Mouse (Mus musculus) spleen, embryonic (tissue): ENCODE measurements around the gene Osgep.
"Not testable (repeated sequence)": the region's sequence is repeated elsewhere in the genome, so short reads cannot be mapped to it uniquely, and the experiment has no call there.

Experiments used
- CTCF ChIA-PET: fragments of 350-600 bp; sonication (Branson Sonifier 250); formaldehyde crosslinking; loops from one replicate; lab custom pipeline; 2022; lab: Charles Lee

Osgep gene

DNA sequence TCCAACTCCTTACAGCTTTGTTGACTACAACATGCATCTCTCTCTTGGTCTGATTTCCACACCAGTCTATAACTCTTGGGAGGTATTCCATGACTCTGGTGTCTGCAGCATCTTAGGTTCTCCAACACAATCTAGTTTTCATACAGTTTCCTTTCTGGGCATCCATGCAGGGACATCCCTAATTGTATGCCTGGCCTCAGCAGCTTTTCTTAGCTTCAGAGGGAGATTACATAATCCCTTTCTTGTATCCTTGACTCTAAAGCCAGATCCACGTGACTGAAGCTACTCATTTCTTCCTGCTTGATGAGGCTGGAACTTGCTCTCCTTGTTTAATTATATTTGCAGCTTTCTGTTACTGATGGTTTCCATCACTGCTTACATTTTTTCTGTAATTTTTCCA lies 12.0 kb upstream of the Osgep start:
- CTCF ChIA-PET: no interaction called here

DNA sequence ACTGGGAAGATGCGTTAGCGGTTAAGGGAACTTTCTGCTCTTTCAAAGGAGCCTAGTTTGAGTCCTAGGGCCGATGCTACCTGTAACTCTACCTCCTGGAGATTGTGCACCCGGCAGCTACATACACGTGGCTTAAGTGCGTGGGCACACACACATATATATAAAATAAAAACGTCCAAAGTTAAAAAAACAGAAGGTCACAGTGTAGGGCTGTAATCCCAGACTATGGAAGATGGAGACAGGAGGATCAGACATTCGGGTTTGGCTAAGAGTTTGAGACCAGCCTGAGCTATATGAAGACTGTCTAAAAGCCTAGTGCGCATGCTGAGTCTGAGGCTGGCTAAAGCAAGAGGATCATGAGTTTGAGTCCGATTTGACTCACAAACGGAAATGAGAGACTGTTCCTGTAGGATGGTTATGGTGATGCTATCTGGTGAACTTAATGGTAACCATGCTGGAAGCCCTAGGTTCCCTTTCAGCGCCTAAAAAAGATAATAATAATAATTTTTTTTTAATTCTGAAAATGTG lies 6.9 kb upstream of the Osgep start:
- CTCF ChIA-PET: no interaction called here

DNA sequence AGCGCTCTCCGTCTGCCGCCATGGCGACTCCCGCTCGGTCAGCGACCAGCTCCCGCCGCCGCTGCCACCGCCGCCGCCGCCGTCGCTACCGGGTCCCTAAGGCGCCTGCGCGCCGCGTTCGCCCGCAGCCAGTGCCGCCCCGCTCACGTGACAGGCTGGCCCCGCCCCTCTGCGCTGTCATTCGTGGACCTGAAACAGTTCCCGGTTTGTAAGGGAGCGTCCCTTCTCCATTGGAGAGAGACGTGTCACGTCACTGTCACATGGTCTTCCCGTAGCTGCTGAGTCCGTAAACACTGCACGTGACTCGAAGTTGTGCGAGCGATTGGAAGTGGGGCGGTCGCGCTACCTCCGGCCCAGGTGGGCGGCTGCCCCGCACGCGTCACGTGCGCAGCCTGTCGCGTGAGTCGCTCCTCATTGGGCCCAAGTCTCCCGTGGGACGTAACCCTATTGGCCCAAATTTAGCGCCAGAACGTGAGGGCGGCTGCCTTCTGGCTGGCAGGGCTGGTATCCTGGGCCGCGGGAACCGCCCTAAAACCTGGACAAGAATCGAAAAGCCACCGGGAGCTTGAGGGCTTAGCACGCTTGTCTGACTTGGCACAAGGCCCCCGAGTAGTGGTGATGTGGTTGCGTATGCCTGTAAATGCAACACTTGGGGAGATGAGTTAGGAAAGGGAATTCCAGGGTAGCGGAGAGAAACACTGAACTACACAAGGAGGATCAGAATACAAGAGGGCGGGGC lies 6.2 kb upstream of the Osgep start, which contains the start of the genes Pip4p1 and Pnp:
TSS of gene Pip4p1 (minus strand) at position 103 of the 739 bp plus-strand sequence.
TSS of gene Pnp (plus strand) at position 329 of the 739 bp plus-strand sequence.
- CTCF ChIA-PET: no interaction called here

DNA sequence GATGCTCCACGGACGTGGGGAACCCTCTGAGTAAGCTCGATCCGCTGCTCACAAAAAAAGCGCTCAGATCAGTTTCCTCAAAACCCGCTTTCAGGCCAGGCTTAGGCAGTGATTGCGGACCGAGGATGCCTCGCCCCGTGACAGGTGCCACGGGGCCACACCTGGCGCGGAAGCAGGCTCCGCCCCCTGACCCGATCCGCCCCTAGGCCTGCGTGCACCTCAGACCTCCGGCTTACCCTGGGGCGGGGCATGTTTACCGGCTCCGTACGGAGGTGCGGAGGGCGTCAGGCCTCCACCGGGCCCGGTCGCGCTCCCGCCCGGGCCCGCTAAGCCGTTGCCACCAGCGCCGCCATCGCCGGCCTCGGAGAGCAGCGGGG lies 5.7 kb upstream of the Osgep start:
- CTCF ChIA-PET: no interaction called here

DNA sequence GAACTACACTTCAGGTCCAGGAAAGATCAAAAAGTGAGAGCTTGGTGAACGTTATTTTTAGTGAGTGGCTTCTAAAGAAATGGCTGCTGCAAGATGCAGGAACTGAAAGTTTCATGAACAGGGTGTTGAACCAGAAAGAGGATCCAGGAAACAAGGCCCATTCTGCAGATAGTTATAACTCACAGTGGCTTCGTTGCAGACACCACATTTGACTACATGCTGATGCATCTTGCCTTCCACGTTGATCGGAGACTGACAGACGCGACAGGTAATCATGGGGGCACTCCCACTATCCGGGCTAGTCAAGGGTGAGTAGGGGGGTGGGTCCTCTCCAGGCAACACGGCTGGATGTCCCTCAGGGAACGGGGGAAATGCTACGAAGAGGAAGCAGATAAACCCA lies 5.3 kb upstream of the Osgep start:
- CTCF ChIA-PET: no interaction called here

DNA sequence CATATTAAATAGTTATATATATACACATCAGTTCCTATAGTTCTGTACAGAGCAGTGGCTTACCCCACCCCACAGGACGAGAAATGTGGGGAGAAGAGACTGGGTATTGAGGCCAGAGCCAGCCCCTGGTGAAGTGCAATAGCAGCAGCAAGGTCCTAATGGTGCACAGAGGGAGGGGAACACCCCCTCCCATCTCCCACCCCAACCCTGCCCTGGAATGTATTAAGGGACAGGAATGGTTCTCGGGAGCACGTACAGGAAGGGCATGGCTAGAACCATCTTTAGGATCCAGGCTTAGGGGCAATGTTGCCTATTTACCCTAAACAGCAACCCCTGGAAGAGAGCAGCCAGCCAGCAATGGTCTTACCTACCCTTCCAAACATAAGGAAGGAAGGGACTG lies 2.7 kb upstream of the Osgep start:
- CTCF ChIA-PET: no interaction called here

DNA sequence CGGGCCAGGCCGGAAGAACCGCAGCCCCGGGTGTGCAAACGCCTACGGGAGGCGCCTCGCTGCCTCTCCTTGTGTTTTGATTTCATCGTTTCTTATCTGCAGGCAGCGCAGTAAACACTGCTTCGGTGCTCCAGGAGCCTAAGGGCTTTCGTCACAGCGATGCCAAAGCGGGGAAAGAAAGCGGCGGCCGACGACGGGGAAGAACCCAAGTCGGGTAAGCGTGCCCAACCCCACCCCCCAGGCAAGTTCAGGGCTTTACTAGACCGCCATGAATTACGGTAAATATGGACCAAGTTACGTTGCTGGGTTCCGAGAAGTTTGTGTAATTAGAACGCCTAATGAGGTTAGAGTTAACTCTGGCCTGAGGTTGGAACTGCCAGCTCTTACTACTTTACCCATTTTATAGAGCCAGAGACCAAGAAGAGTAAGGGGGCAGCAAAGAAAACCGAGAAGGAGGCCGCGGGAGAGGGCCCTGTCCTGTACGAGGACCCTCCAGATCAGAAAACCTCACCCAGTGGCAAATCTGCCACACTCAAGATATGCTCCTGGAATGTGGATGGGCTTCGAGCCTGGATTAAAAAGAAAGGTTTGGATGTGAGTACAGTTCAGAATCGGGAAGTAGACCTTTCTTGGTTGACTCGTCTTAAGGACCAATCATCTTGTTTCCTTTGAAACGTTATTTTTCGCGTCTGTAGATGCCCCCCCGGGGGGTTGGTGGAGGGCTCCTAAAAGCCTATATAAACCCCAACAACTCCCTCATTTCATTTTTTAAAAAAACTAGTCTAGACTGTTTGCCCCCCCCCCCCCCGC lies 623 bp upstream of the Osgep start:
- CTCF ChIA-PET: interaction anchor here (0.5 kb wide), 1 partner anchor 48 kb away, joined by 3 read pairs; no protein-coding TSS in a partner anchor

DNA sequence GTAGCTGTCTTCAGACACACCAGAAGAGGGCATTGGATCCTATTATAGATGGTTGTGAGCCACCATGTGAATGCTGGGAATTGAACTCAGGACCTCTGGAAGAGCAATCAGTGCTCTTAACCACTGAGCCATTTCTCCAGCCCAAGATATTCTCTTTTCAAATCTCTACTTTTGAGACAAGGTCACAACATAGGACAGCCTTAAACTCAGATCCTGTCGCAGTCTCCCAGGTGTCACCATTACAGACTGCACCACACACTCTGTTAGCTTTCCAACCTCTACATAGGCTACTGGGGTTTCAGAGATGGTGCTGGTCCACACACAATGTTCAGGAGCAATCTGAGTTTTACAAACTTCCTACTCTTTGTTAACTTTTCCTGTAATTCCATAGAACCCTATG lies 1.3 kb downstream of the Osgep start:
- CTCF ChIA-PET: not testable (repeated sequence)

DNA sequence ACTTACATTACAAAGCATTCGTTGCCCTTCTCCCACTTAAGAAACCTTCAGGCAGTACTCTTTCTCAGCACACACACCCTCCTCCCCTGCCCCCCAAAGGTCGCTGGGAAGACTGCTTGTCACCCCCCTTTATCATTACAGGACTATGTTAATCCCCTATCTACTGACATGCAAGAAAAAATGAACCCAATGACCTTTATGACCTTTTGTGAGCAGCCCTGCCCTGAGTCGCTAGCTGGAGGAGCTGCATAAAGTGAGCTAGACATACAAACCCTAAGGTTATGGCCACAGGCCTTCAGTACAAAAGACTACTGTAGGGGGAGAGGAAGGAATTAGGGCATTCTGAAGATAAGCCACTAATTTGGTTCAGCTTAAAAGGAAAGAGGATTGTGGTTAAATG lies 13.3 kb downstream of the Osgep start:
- CTCF ChIA-PET: no interaction called here

DNA sequence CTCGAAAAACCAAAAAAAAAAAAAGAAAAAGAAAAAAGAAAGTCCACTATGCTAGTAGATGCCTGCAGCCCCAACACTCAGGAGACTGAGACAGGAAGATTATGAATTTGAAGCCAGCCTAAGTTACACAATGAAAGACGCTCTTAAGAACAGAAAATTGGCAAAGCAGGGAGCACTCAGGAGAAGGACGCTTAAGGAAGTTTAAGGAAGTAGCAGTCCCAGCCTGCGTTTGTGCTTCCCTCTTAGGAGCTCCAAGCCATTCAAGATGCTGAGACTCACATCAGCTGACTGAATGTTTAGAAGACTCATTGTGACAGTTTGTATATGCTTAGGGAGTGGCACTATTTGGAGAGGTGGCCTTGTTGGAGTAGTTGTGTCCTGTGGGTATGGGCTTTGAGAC lies 16.6 kb downstream of the Osgep start:
- CTCF ChIA-PET: no interaction called here

DNA sequence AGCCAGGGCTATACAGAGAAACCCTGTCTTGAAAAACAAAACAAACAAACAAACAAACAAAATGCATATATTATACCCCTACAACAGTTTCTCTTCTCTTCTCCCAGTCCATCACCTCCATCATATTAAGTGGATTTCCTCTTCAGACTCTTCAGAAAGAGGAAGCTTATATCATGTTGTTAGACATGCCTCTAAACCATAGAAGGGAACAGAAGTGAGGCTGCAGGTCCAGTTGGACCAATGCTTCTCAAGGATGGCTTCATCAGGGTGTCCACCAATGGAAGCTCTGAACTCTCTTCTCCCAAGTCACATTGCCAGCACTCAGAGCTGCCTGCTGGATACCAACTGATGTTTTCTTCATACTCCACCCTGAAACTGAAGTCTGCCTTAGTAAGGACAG lies 19.4 kb downstream of the Osgep start:
- CTCF ChIA-PET: not testable (repeated sequence)

DNA sequence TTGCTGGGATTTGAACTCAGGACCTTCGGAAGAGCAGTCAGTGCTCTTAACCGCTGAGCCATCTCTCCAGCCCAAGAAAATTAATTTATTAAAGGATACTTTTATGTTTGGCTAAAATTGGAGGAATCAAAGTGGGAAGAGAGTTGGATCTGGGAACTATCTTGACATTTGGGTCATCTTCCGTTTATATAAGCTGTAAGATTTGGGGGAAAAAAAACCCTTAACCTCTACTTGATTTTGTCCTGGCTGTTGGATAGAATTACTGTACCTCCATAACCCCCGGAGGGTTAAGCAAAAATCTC lies 19.9 kb downstream of the Osgep start:
- CTCF ChIA-PET: no interaction called here

DNA sequence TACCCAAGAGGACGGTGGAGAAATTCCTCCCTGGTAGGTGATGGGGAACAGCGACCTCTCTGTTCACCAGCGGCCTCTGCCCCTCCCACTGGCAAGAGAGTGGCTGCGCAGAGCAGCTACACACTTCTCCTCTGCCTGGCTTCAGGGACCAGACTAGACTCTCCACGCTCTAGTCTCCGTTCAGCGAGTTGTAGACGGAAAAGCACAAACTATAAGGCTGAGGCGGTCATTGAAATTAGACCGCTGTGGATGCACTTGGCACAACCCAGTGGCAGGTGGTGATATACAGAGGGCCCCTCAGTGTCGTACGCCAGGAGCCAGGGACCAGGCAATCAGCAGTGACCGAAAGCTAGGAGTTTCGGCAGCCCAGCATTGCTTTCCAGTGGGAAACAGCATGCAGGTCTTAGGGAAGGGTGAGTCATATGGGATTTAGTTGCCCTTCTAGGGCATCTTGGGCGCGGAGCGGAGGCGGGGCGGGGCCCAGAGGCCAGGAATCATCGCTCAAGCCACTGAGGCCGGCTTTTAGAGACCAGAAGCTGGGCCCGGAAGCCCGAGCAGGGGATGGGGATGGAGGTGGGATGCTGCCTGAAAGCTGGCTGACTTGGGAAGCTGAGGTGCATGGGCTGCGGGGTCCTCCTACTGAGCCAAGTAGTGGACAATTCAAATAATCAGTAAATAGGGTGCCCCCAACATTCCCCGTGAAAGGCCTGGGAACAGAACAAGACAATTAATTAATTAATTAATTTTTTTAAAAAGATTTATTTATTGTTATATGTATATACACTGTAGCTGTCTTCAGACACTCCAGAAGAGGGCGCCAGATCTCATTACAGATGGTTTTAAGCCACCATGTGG lies 20.5 kb downstream of the Osgep start:
- CTCF ChIA-PET: no interaction called here

DNA sequence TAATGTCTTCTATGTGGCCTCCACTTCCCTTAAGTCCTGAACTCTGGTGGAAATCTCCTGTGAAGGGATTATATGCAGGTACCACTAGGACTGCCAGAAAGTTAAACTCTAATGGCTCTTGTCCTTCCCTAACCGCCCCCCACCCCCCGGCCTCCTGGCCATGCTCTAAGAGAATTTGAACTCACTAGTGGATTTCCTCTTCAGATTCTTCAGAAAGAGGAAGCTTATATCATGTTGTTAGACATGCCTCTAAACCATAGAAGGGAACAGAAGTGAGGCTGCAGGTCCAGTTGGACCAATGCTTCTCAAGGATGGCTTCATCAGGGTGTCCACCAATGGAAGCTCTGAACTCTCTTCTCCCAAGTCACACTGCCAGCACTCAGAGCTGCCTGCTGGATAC lies 26.7 kb downstream of the Osgep start:
- CTCF ChIA-PET: not testable (repeated sequence)

DNA sequence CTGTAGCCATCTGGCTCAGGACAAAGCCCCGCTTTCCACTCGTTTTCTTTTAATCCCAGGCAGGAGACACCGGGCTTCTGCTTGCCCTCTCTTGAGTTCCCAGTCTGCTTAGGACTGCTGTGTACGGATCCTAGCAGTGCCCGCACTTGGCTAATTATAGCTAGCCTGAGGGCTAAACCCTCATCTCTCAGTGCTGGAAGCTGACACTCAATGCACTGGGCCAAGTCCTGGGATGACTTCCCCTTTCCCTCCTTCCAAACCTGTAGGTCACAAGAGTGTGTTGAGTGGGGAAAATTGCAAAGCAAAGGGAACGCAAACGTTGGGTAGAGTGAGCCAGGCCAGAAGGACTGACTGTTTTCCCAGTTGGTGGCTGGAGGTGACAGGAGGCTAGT lies 27.3 kb downstream of the Osgep start, which contains the start of gene Klhl33:
TSS of gene Klhl33 (minus strand) at position 134 of the 392 bp plus-strand sequence.
- CTCF ChIA-PET: no interaction called here

DNA sequence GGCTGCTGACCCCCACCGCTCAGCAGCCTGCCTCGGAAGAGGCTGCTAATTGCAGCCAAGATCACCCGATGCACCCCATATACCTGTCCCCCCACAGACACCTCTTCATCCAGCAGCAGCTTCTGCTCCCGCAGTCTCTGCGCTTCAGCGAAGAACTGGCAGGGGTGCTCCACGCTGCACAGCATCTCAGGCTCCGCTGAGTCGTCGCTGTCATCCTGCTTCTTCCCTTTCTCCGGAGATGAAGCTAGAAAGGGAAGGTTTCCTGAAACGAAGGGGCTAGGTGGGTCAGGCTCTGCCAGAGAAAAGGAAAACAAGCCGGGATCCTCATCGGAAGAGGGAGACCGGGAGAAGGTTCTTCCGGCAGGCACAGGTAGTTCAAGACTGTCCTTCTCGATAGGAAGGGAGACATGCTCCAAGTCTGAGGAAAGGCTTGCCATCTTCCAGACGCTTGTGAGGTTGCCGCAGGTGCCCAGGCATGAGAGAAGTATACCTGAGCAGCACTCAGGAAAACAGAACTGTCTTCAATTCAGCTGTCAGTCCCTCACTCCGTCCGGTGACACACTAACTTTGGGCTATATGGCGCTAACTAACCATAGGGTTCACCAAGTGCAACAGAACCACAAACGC lies 27.8 kb downstream of the Osgep start:
- CTCF ChIA-PET: no interaction called here

DNA sequence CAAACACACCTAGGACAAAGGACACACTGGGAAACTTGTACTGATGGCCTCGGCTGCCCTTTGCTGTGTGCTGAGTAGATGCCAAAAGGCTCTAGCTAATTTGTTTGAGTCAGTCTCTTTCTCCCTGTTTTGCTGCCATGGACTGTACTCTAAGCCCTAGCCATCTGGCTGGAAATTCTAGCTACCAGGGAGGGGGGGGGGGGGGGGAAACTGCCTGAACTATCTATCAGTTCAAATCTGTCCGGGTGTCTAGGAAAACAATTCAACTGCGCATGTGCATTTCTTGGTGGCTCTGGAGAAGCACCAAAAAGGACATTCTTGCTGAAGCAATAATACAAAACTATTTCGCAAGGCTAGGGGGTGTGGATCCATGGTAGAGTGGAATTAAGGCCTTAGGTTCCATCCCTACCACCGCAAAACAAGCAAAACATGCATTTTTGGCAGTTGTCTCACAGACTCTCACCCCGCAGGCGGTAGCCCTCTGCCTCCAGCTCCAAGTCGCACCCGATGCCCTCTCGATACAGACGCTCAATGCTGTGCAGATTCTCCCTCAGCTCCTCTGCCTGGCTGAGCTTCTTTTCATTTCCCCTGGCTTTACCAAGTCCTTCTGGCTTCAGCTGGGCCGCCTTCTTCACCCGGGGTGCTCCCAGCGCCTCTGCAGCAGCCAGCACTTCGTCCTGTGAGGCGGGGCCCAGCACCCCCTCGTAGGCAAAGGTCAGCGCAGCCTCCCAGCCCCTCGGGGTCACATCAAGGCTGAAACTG lies 28.5 kb downstream of the Osgep start:
- CTCF ChIA-PET: no interaction called here

DNA sequence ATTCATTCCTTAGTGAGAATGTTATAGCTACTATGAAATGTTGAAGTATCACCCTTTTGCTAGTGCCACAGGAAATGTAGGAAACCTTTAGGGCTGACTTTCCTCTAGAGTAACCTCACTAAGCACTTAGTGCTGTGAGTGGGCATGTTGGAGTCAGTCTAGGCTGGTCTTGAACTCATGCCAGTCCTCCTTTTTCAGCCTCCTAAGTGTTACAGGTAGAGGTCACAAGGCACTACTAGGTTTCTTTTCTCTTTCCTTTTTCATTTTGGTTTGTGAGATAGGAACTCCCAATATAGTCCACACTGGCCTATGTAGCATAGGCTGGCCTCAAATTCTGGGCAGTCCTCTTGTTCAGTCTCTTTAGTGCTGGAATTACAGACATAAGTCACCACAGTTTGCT lies 29.3 kb downstream of the Osgep start:
- CTCF ChIA-PET: interaction anchor here (0.7 kb wide), 1 partner anchor 26 kb away, joined by 3 read pairs; no protein-coding TSS in a partner anchor

DNA sequence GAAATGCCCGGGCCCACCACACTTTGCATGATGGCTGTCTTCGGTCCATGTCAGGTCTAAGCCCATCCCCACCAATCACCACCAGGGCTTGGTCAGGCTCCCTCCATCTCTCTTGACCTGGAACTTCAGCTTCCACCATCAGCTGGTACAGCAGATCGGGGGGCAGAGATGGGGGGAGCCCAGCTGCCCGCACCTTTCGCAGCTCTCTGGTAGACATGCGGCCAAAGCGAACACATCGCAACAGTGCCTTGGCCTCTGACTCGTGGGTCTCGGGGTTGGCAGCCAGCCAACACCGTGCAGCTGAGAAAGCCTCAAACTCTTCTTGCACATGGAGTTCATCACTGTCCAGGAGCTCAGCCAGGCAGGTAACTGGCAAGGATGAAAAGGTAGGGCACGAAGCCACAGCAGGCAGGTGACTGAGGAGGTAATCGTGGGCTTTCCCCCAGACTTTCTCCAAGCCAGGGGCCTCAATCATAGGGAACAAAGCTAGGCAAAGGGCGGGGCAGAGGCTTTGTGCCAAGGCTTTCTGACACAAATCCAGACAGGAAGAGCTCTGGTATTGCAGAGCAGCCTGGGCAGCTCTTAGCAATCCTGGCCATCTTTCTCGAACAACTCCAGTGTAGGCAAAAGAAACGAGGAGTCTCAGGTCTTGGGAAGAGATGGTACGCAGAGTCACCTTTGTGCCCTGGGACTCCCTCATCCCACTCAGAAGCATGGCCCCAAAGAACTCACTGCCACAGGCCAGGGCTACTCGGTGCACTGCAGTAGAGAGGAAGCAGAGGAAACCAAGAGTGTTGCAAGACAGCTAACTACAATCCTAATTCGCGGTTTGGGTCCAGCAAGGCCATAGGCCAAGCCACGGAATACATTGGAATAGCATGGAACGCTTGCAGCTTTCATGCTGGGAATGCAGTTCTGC lies 31.9 kb downstream of the Osgep start:
- CTCF ChIA-PET: no interaction called here

DNA sequence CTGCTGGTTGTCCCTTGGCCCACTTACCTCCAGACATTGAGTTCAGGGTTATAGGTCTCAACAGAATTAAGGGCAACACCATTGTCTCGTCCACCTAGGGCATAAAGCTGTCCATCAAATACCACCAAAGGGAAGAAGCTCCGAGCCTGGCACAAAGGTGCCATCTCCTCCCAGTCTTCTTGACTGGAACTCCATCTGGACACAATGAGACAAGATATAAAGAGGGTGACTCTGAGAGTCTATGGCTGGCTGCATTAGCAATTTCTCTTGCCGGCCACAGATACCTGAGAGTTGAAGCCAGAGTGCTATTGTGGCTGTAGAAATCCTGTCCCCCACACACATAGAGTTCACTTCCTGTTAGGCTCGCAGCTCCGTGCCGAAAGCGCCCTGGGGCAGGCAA lies 32.6 kb downstream of the Osgep start:
- CTCF ChIA-PET: no interaction called here
